Mouse (Mus musculus) cerebellum, adult 2 months (tissue): Measurements from ENCODE around the gene Med16.

ENCODE experiments used
- CTCF ChIP-seq: fragments of 200-500 bp; IDR thresholded peaks from 2 replicates; pipeline ENCODE4 v1.5.1; 2011; ENCODE audit warnings: low read depth, mild to moderate bottlenecking, control low read depth, low read length, moderate library complexity, borderline replicate concordance; ENCODE audit not compliant: insufficient read depth
- POLR2A ChIP-seq: fragments of 200-500 bp; IDR thresholded peaks from 2 replicates; pipeline ENCODE4 v1.6.1; 2011; ENCODE audit warnings: low read length, control low read depth, borderline replicate concordance; ENCODE audit not compliant: insufficient read depth

DNA sequence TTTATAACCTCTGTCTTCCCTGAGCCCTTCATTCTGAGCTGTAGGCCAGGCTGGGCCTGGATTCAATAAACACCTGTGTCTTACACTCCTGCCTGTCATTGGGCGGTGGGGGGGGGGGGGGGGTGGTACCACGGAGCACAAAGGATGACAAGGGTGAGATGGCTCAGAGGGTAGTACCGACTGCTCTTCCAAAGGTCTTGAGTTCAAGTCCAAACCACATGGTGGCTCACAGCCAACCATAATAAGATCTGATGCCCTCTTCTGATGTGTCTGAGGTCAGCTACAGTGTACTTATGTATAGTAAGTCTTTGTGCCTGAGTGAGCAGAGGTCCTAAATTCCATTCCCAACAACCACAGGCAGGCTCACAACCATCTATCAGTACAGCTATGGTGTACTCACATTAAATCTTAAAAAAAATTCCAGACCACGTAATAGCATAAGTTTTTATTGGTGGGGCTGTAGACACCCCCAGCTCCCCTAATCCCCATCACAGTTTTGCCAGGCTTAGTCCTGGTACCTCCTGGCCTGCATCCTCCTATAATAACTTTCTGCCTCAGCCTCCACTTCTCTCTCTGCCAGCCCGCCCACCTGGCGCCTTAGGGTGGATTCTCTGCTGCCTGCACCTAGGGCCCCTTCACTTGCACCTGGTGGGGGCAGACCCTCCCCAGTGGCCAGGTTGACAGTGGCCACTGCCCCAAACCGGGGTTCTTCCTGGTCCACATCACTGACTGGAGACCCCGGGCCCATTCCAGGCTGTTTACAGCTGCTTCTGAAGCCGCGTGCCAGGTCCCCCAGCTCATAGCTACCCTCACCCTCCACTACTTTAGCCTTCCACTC, 44.2 kb downstream of the Med16 start:
- TF ChIP-seq POLR2A (no peak), CTCF (no peak)
